Comparison of ENCODE assay signal across 9 mouse cellular contexts in the genomic region with DNA sequence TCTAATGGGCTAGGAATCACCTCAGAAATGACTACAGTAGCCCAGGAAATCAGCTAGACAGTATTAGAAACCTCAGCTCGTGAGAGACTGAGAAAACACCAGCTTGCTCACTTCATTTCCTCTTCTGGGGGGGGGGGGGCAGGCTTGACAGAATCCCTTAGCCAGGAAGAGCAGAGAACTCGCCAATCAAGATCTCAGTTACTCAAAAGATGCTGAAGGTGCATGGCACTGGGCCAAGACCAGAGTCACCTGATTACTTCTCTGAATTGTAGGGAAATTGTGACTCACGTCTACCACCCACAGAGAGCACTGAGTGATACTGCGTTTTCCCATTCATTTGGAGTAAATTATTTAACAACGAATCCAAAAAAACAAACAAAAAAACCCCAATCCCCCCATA. TPM values are rescaled to one million over a fixed set of nuclear protein-coding genes. Genes with fewer than 3 reads are reported as not detected.
DNase-seq lines count a peak whose midpoint lies in the region; ATAC-seq and TF ChIP-seq lines count a peak whose summit lies in the region.
"Had no signal": no experiment of that assay in that cellular context is flagged by ENCODE, and none has a peak within 500 bp of the region (broad histone marks: within the 10 kb centered on the region; RNA-seq: fewer than 3 reads in every experiment).

No protein-coding gene starts in this region.

- 0 out of 2 replicates have a peak, but pooled peaks cover 3% of the 10 kb centered on the region for H3K9me3 ChIP-seq in kidney, embryonic 16.5 days (ENCODE audit: low read length)

- no peaks in the 10 kb centered on the region for H3K36me3 ChIP-seq in kidney, adult 2 months (ENCODE audit: control insufficient read depth, insufficient read depth, low read length)
- H3K36me3 ChIP-seq in kidney, embryonic 16.5 days (ENCODE audit: insufficient read depth, low read length), result no peaks in the 10 kb centered on the region

- H3K4me2 ChIP-seq in kidney, embryonic 16.5 days (replicated peaks; ENCODE audit: low read depth, low read length), result no peak overlapping the region

- intact Hi-C loops in left cerebral cortex, postnatal 10 days (cut with DNase I), result no loop called here
- intact Hi-C loops in heart, postnatal 25 days (cut with DNase I), result no loop called here

- 42% methylated on average over 5 of the region's 5 CpGs for WGBS in kidney, adult 2 months
- WGBS in kidney, embryonic 16.5 days, result 38% methylated on average over 5 of the region's 5 CpGs

- TF ChIP-seq POLR2A in kidney, adult 2 months (IDR thresholded peaks at IDR 0.05; ENCODE audit: low read depth, low read length), result no peak

- no peak for ATAC-seq in kidney, embryonic 16.5 days (ENCODE audit: low FRiP score, low TSS enrichment)

- H3K27me3 ChIP-seq in kidney, adult 2 months (replicated peaks; ENCODE audit: control insufficient read depth, insufficient read depth, low read length), result no peaks in the 10 kb centered on the region
- H3K27me3 ChIP-seq in kidney, embryonic 16.5 days (ENCODE audit: insufficient read depth, low read length), result no peaks in the 10 kb centered on the region

- no peak overlapping the region for H3K4me3 ChIP-seq in kidney, adult 2 months (ENCODE audit: insufficient read depth, low read depth, low read length)
- H3K4me3 ChIP-seq in kidney, embryonic 16.5 days (ENCODE audit: low read length), result no peak overlapping the region
- H3K4me3 ChIP-seq: left cerebral cortex, adult 2 months had no signal

- TF ChIP-seq CTCF in kidney, adult 2 months (conservative IDR thresholded peaks at IDR 0.05; ENCODE audit: insufficient read depth, insufficient read length, low read depth, low read length), result no peak

- H3K27ac ChIP-seq in kidney, adult 2 months (ENCODE audit: insufficient read depth, low read depth, low read length), result no peak overlapping the region
- no peak overlapping the region for H3K27ac ChIP-seq in kidney, embryonic 16.5 days (ENCODE audit: low read length)
- H3K27ac ChIP-seq: left cerebral cortex, adult 2 months had no signal

- no peaks in the 10 kb centered on the region for H3K4me1 ChIP-seq in kidney, adult 2 months (ENCODE audit: control insufficient read depth, insufficient read depth, low read length)
- H3K4me1 ChIP-seq in kidney, embryonic 16.5 days (ENCODE audit: insufficient read depth, low read length), result peaks cover 4% of the 10 kb centered on the region; the same call in 1 of the 2 replicates

- DNase-seq in kidney, adult 2 months, result peak; percentile 56
- DNase-seq in 416B (ENCODE audit: low read depth), result peak; percentile 92
- peak; percentile 80 for DNase-seq in T-cell, adult 2 months (ENCODE audit: low spot score)
- DNase-seq in left cerebral cortex, postnatal 10 days (ENCODE audit: extremely low spot score in 1 of 2, low spot score in 2 of 2), result peak; percentile 23 to 73
- DNase-seq in embryo, embryonic 10.5 days (ENCODE audit: low spot score), result no peak
- no peak for DNase-seq in heart, postnatal 25 days (ENCODE audit: low spot score)
- DNase-seq in adrenal gland, postnatal 25 days, result no peak

- no peak overlapping the region for H3K9ac ChIP-seq in kidney, embryonic 16.5 days (replicated peaks; ENCODE audit: low read length)

RNA-seq across cellular contexts. Expression of gene Ncmap, which starts 8.2 kb away (rescaled TPM):
- 0.75 and 0.88 TPM in 2 replicates for polyA plus RNA-seq in kidney, adult 2 months (2012; rRNA removed)
- 2.0 and 4.3 TPM in 2 replicates for polyA plus RNA-seq in kidney, embryonic 16.5 days (2015; fragmentation: Nextera tagmentation; extraction: Ambion mirVana)
- under 1 TPM; 0.36 to 0.54 TPM for total RNA-seq in left cerebral cortex, postnatal 10 days (2021)
- total RNA-seq in heart, postnatal 25 days (2021), result under 1 TPM in 1 of 2 experiments, not detected in 1; 0.31 TPM
- not detected in 2 replicates for total RNA-seq in adrenal gland, postnatal 25 days (2021)

RNA-seq across cellular contexts. Expression of gene Rcan3, which starts 27.5 kb away (rescaled TPM):
- 13.2 and 13.4 TPM in 2 replicates for polyA plus RNA-seq in kidney, adult 2 months (2012; rRNA removed)
- 15.0 and 15.3 TPM in 2 replicates for polyA plus RNA-seq in kidney, embryonic 16.5 days (2015; fragmentation: Nextera tagmentation; extraction: Ambion mirVana)
- 10 to 100 TPM; 47.6 to 54.9 TPM for total RNA-seq in left cerebral cortex, postnatal 10 days (2021)
- total RNA-seq in heart, postnatal 25 days (2021), result 10 to 100 TPM in 1 of 2 experiments, 1 to 10 TPM in 1; 9.7 to 11.5 TPM
- 11.9 and 16.9 TPM in 2 replicates for total RNA-seq in adrenal gland, postnatal 25 days (2021)

RNA-seq across cellular contexts. Expression of gene Srrm1, which starts 53.1 kb away (rescaled TPM):
- polyA plus RNA-seq in kidney, adult 2 months (2012; rRNA removed), result 17.1 and 21.6 TPM in 2 replicates
- 180 and 233 TPM in 2 replicates for polyA plus RNA-seq in kidney, embryonic 16.5 days (2015; fragmentation: Nextera tagmentation; extraction: Ambion mirVana)
- total RNA-seq in left cerebral cortex, postnatal 10 days (2021), result 100 to 1,000 TPM; 133 to 134 TPM
- total RNA-seq in heart, postnatal 25 days (2021), result 10 to 100 TPM; 58.8 to 62.3 TPM
- total RNA-seq in adrenal gland, postnatal 25 days (2021), result 133 and 151 TPM in 2 replicates

Comparison
In these comparisons a context has a peak if more than half of its experiments do, and no peak if none do; other contexts are left out.
1. DNase-seq: peak in kidney, adult 2 months (single experiment), 416B (single experiment), T-cell, adult 2 months (single experiment) and left cerebral cortex, postnatal 10 days (2 of 2); none in embryo, embryonic 10.5 days (single experiment), heart, postnatal 25 days (single experiment) and adrenal gland, postnatal 25 days (single experiment).